Mouse (Mus musculus) heart, adult 11 months (tissue): ENCODE data around the gene Cfh.
A peak's percentile ranks its signal among the peaks of the same experiment; 100 is the strongest.
"Not testable (repeated sequence)": the region's sequence is repeated elsewhere in the genome, so short reads cannot be mapped to it uniquely, and the experiment has no call there.

Experiments used
- DNase-seq: peaks from one replicate; pipeline ENCODE4 v3.0.0; 2022

Cfh gene

GRCm38 (mm10) chr1:140183664-140184063 lies at the start of gene Cfh:
Cfh (minus strand) TSS chr1:140183764.
- not testable (repeated sequence) for DNase-seq

GRCm38 (mm10) chr1:140226673-140227072 lies 43.1 kb upstream of the Cfh start:
- peak; percentile 86 for DNase-seq

GRCm38 (mm10) chr1:140225221-140225620 lies 41.7 kb upstream of the Cfh start:
- no peak for DNase-seq

GRCm38 (mm10) chr1:140205329-140205728 lies 21.8 kb upstream of the Cfh start:
- DNase-seq: no peak

- DNase-seq: not testable (repeated sequence)
Measured at GRCm38 (mm10) chr1:140188500-140188899, 4.9 kb upstream of the Cfh start.

GRCm38 (mm10) chr1:140183208-140183607 lies 356 bp downstream of the Cfh start:
- peak; percentile 99 for DNase-seq

- DNase-seq: peak; percentile 91
Measured at GRCm38 (mm10) chr1:140180125-140180524, 3.4 kb downstream of the Cfh start.

GRCm38 (mm10) chr1:140175442-140175841 lies 8.1 kb downstream of the Cfh start:
- no peak for DNase-seq

- no peak for DNase-seq
Measured at GRCm38 (mm10) chr1:140171581-140172154, 11.9 kb downstream of the Cfh start.

- DNase-seq: peak; percentile 84
Measured at GRCm38 (mm10) chr1:140158970-140159369, 24.6 kb downstream of the Cfh start.

GRCm38 (mm10) chr1:140069471-140069870 lies 114.1 kb downstream of the Cfh start:
- no peak for DNase-seq
